Mouse (Mus musculus): Measurements from ENCODE around the gene Zeb2. TPM values are rescaled to one million over a fixed set of nuclear protein-coding genes. Genes with fewer than 3 reads are reported as not detected.
A peak's percentile ranks its signal among the peaks of the same experiment; 100 is the strongest.

Zeb2 gene
- polyA plus RNA-seq, 2 experiments = 27.2 to 43.9 TPM

DNA sequence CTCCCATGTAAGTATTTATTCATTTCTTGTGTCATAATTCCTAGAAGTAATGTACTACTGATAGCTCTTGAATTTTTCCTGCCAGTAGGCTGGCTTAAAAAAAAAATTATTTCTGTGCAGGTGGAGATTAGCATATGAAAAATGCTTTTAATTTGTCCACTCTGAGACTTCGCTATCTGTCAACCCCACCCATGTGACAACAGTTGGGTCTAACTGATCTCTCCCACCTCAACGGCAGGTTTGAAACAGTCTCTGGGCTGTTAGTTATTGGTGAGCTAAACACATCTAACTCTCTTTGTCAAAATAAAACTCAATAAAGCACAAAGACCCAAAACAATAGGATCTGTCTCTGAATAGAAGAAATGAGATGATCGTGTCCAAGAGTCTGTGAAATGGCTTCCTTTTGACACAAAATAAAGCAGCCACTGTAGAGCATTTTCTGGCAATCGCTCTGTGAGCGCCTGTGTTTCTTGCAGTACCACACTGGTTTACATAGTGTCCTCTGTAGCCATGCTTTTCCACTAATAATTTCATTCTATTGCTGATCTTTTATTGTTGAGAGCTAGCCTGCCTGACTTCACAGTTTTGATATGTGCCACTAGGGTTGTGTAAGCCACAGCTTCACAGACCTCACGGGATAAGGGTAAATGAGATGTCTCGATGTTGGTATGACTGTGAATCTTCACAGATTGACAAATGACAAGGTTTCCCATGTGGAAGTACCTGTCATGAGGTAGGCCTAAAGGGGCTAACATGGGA is 48.2 kb downstream of the Zeb2 start:
- DNase-seq (ENCODE audit: low spot score) (no peak), ATAC-seq (ENCODE audit: low FRiP score, low read depth) (no peak)
- Histone ChIP-seq H3K4me1 (ENCODE audit: control insufficient read depth, insufficient read depth, low read length) (peaks cover 19% of the 10 kb centered on the region), H3K4me3 (replicated peaks; ENCODE audit: low read length) (no peak overlapping the region), H3K27me3 (ENCODE audit: control insufficient read depth, insufficient read depth, low read length) (no peaks in the 10 kb centered on the region), H3K36me3 (ENCODE audit: control insufficient read depth, insufficient read depth, low read length) (no peaks in the 10 kb centered on the region), H3K9me3 (ENCODE audit: control insufficient read depth, low read length) (no peaks in the 10 kb centered on the region), H3K4me2 (replicated peaks; ENCODE audit: low read depth, low read length, severe bottlenecking) (no peak overlapping the region), H3K27ac (replicated peaks; ENCODE audit: low read depth, low read length) (no peak overlapping the region), H3K9ac (ENCODE audit: low read depth, low read length, severe bottlenecking) (no peak overlapping the region)
- WGBS = 90% methylated on average over 7 of the region's 7 CpGs
- no peak for TF ChIP-seq POLR2A (IDR thresholded peaks at IDR 0.05; ENCODE audit: borderline replicate concordance, extremely low read depth, insufficient read depth, insufficient read length)

DNA sequence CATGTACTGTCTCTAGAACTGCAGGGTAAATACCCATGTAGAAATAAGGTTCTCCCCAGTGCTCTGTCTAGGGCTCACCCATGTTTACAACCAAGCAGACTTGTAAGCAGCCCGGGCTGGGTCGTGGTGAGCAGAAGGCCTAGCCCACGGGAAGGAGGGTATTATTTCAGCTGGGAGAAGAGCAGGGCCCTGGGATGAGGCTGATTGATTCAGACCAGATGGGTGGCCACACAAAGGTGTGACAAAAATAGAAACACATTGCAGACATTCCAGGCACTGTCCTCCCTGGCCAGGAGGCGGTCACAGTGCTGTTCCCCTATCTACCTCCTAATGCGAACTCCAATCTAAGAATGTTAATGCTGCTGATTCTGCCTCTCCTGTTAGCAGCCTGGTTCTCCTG is 50.1 kb downstream of the Zeb2 start:
- TF ChIP-seq POLR2A (IDR thresholded peaks at IDR 0.05; ENCODE audit: borderline replicate concordance, extremely low read depth, insufficient read depth, insufficient read length) = no peak

DNA sequence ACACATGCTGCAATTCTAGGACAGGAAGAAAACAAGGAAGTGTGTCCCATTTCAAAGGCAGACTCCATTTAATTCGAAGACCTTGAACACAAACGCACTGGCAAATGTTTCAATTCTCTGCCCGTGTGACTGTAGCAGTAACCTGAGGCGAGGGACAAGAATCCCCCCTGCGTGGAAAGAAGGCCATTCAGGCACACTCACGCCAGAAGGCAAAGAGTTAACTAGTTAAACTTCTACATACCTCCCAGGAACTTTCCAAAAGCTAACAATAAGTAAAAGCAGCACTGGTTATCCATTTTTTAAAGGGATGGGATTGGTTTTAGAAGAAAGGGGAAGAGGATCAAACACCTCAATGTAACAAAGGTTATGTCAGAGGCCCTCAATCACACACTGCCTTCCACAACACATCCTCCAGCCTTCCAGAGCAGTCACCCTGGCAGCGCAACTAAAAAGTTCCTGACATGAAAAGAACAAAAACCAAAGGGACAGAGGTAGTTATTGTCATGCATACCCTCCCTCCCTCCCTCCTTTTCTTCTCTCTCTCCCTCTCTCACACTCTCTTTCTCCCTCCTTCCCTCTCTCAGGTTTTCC is 53.8 kb downstream of the Zeb2 start:
- TF ChIP-seq POLR2A (IDR thresholded peaks at IDR 0.05; ENCODE audit: borderline replicate concordance, extremely low read depth, insufficient read depth, insufficient read length) = no peak
- no peaks in the 10 kb centered on the region for H3K9me3 ChIP-seq (ENCODE audit: control insufficient read depth, low read length)
- no peaks in the 10 kb centered on the region for H3K36me3 ChIP-seq (ENCODE audit: control insufficient read depth, insufficient read depth, low read length)
- 30% methylated on average over 7 of the region's 7 CpGs for WGBS
- H3K27ac ChIP-seq (replicated peaks; ENCODE audit: low read depth, low read length) = no peak overlapping the region
- H3K27me3 ChIP-seq (ENCODE audit: control insufficient read depth, insufficient read depth, low read length) = no peaks in the 10 kb centered on the region
- DNase-seq (ENCODE audit: low spot score) (no peak), ATAC-seq (ENCODE audit: low FRiP score, low read depth) (no peak)
- peaks cover 18% of the 10 kb centered on the region; the same call in 1 of the 2 replicates for H3K4me1 ChIP-seq (ENCODE audit: control insufficient read depth, insufficient read depth, low read length)
- H3K9ac ChIP-seq (ENCODE audit: low read depth, low read length, severe bottlenecking) = no peak overlapping the region
- H3K4me3 ChIP-seq (replicated peaks; ENCODE audit: low read length) = no peak overlapping the region
- H3K4me2 ChIP-seq (replicated peaks; ENCODE audit: low read depth, low read length, severe bottlenecking) = no peak overlapping the region

More for the DNA sequence above, 50.1 kb downstream of the Zeb2 start:
- Histone ChIP-seq H3K27me3 (ENCODE audit: control insufficient read depth, insufficient read depth, low read length) (no peaks in the 10 kb centered on the region), H3K4me1 (ENCODE audit: control insufficient read depth, insufficient read depth, low read length) (peaks cover 26% of the 10 kb centered on the region), H3K9me3 (ENCODE audit: control insufficient read depth, low read length) (no peaks in the 10 kb centered on the region), H3K27ac (replicated peaks; ENCODE audit: low read depth, low read length) (no peak overlapping the region), H3K36me3 (ENCODE audit: control insufficient read depth, insufficient read depth, low read length) (no peaks in the 10 kb centered on the region), H3K4me3 (replicated peaks; ENCODE audit: low read length) (no peak overlapping the region), H3K4me2 (replicated peaks; ENCODE audit: low read depth, low read length, severe bottlenecking) (no peak overlapping the region), H3K9ac (ENCODE audit: low read depth, low read length, severe bottlenecking) (no peak overlapping the region)
- DNase-seq (ENCODE audit: low spot score) (no peak), ATAC-seq (ENCODE audit: low FRiP score, low read depth) (peak; percentile 13; the same call in 1 of the 2 replicates)
- WGBS = 24% methylated on average over 5 of the region's 5 CpGs

DNA sequence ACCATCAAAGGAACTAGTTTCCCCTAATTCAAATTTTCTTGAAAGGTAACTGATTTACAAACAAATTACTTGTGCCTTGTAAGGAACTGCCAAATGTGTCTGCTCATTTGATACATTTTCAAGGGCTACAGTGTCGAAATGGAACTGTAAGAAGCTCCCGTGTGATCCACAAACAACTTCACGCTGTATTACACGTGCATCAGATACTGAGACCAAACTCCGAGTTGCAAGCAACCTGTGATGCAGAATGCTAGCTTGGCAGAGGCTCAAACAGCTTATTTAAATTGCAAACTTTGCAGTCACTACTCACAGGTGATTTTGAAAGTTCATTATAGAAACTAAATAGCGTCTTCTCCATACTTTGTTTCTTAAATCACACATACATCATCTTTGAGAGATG is 55.1 kb downstream of the Zeb2 start:
- Histone ChIP-seq H3K9ac (ENCODE audit: low read depth, low read length, severe bottlenecking) (no peak overlapping the region), H3K27ac (replicated peaks; ENCODE audit: low read depth, low read length) (no peak overlapping the region), H3K9me3 (ENCODE audit: control insufficient read depth, low read length) (no peaks in the 10 kb centered on the region), H3K4me3 (replicated peaks; ENCODE audit: low read length) (no peak overlapping the region), H3K4me1 (ENCODE audit: control insufficient read depth, insufficient read depth, low read length) (peaks cover 12% of the 10 kb centered on the region; the same call in 1 of the 2 replicates), H3K27me3 (ENCODE audit: control insufficient read depth, insufficient read depth, low read length) (no peaks in the 10 kb centered on the region), H3K36me3 (ENCODE audit: control insufficient read depth, insufficient read depth, low read length) (no peaks in the 10 kb centered on the region), H3K4me2 (replicated peaks; ENCODE audit: low read depth, low read length, severe bottlenecking) (no peak overlapping the region)
- DNase-seq (ENCODE audit: low spot score) = no peak
- WGBS = 55% methylated on average over 6 of the region's 6 CpGs
- TF ChIP-seq POLR2A (IDR thresholded peaks at IDR 0.05; ENCODE audit: borderline replicate concordance, extremely low read depth, insufficient read depth, insufficient read length) = no peak
- no peak for ATAC-seq (ENCODE audit: low FRiP score, low read depth)

DNA sequence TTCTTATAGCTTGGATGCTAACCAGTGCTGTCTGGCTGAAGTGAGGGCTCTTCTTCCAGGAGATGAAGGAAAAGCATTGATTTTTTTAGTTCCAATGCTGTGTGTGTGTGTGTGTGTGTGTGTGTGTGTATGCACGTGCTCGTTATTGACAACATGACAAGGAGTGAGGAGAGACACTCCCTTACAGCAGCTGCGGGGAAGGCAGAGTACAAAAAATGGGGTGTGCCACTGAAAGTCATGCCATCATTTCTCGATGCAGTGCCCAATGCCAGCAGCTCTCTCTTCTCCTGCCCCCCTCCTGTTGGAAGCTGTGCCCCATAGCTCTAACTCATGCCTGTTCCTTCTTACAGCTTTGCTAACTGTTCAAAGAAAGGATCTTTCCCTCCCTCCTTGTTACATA is 56.4 kb downstream of the Zeb2 start:
- no peaks in the 10 kb centered on the region for H3K36me3 ChIP-seq (ENCODE audit: control insufficient read depth, insufficient read depth, low read length)
- H3K9me3 ChIP-seq (ENCODE audit: control insufficient read depth, low read length) = no peaks in the 10 kb centered on the region
- H3K27ac ChIP-seq (replicated peaks; ENCODE audit: low read depth, low read length) = no peak overlapping the region
- ATAC-seq (ENCODE audit: low FRiP score, low read depth) (no peak), DNase-seq (ENCODE audit: low spot score) (no peak)
- WGBS = 78% methylated on average over 4 of the region's 4 CpGs
- no peaks in the 10 kb centered on the region for H3K27me3 ChIP-seq (ENCODE audit: control insufficient read depth, insufficient read depth, low read length)
- no peak for TF ChIP-seq POLR2A (IDR thresholded peaks at IDR 0.05; ENCODE audit: borderline replicate concordance, extremely low read depth, insufficient read depth, insufficient read length)
- H3K9ac ChIP-seq (ENCODE audit: low read depth, low read length, severe bottlenecking) = no peak overlapping the region
- H3K4me2 ChIP-seq (replicated peaks; ENCODE audit: low read depth, low read length, severe bottlenecking) = no peak overlapping the region
- no peak overlapping the region for H3K4me3 ChIP-seq (replicated peaks; ENCODE audit: low read length)
- H3K4me1 ChIP-seq (ENCODE audit: control insufficient read depth, insufficient read depth, low read length) = peaks cover 12% of the 10 kb centered on the region; the same call in 1 of the 2 replicates

Measured in limb, embryonic 14.5 days (tissue).